Mouse (Mus musculus) spleen, adult 12 weeks (tissue): ENCODE results near the gene Ghrh.
"Not testable (repeated sequence)": the region's sequence is repeated elsewhere in the genome, so short reads cannot be mapped to it uniquely, and the experiment has no call there.

Source experiments
- DNase-seq: peaks from one replicate; pipeline ENCODE4 v3.0.0; 2022; ENCODE audit warnings: low spot score

Ghrh gene

GRCm38 (mm10) chr2:157347361-157348159 is at the start of gene Ghrh:
Gene Ghrh, minus strand, starts transcription at chr2:157347506.
- DNase-seq: no peak

- no peak for DNase-seq
These were observed 48.7 kb upstream of the Ghrh start for GRCm38 (mm10) chr2:157395960-157396359.

GRCm38 (mm10) chr2:157395371-157395770 is 48.1 kb upstream of the Ghrh start:
- DNase-seq: no peak

GRCm38 (mm10) chr2:157394868-157395267 is 47.6 kb upstream of the Ghrh start:
- no peak for DNase-seq

GRCm38 (mm10) chr2:157393549-157393948 is 46.2 kb upstream of the Ghrh start:
- DNase-seq: no peak

GRCm38 (mm10) chr2:157392331-157392730 is 45.0 kb upstream of the Ghrh start:
- DNase-seq: no peak

GRCm38 (mm10) chr2:157389591-157389921 is 42.2 kb upstream of the Ghrh start:
- DNase-seq: no peak

GRCm38 (mm10) chr2:157388901-157389590 is 41.7 kb upstream of the Ghrh start:
- not testable (repeated sequence) for DNase-seq

- no peak for DNase-seq
These were observed 37.5 kb upstream of the Ghrh start for GRCm38 (mm10) chr2:157384836-157385235.

GRCm38 (mm10) chr2:157376995-157377394 is 29.7 kb upstream of the Ghrh start:
- DNase-seq: no peak

GRCm38 (mm10) chr2:157375794-157376757 is 28.8 kb upstream of the Ghrh start:
- DNase-seq: no peak

GRCm38 (mm10) chr2:157375051-157375450 is 27.7 kb upstream of the Ghrh start:
- DNase-seq: no peak

GRCm38 (mm10) chr2:157373681-157374080 is 26.4 kb upstream of the Ghrh start:
- no peak for DNase-seq

- DNase-seq: no peak
These were observed 24.4 kb upstream of the Ghrh start for GRCm38 (mm10) chr2:157371696-157372095.

- no peak for DNase-seq
These were observed 20.7 kb upstream of the Ghrh start for GRCm38 (mm10) chr2:157367991-157368390.

- DNase-seq: peak; percentile 91
These were observed 20.0 kb upstream of the Ghrh start, which contains the start of gene Manbal for GRCm38 (mm10) chr2:157367184-157367893. Gene Manbal, plus strand, starts transcription at chr2:157367594.

- no peak for DNase-seq
These were observed 19.5 kb upstream of the Ghrh start for GRCm38 (mm10) chr2:157366762-157367161.

- DNase-seq: no peak
These were observed 15.7 kb upstream of the Ghrh start for GRCm38 (mm10) chr2:157363031-157363430.

- no peak for DNase-seq
These were observed 12.7 kb upstream of the Ghrh start for GRCm38 (mm10) chr2:157360028-157360427.

- no peak for DNase-seq
These were observed 6.8 kb upstream of the Ghrh start for GRCm38 (mm10) chr2:157354106-157354505.

GRCm38 (mm10) chr2:157353183-157353582 is 5.9 kb upstream of the Ghrh start:
- DNase-seq: no peak
